Mouse (Mus musculus) intestine, embryonic 14.5 days (tissue): ENCODE data around the gene Prcd. TPM values are rescaled to one million over a fixed set of nuclear protein-coding genes. Genes with fewer than 3 reads are reported as not detected.
"Not testable (repeated sequence)": the region's sequence is repeated elsewhere in the genome, so short reads cannot be mapped to it uniquely, and the experiment has no call there.

ENCODE experiments used
- ATAC-seq: fragments of 200-750 bp; cut with Nextera tagmentation; replicated peaks from 2 replicates; pipeline ENCODE4 v1.8.0; 2017; ENCODE audit warnings: low read depth, moderate number of reproducible peaks, moderate TSS enrichment, moderate library complexity; ENCODE audit not compliant: low FRiP score, low TSS enrichment
- DNase-seq: peaks from one replicate; pipeline ENCODE4 v3.0.0-alpha.2; 2018; ENCODE audit warnings: low spot score
- H3K27ac ChIP-seq: fragments of 300-500 bp; sonication (generic); 2 replicates; pipeline ENCODE4 v1.5.1; 2014; ENCODE audit warnings: low read depth, mild to moderate bottlenecking, control low read depth
- H3K27me3 ChIP-seq: fragments of 300-500 bp; sonication (generic); replicated peaks from 2 replicates; pipeline ENCODE4 v1.6.1; 2014; ENCODE audit warnings: low read length, control low read depth; ENCODE audit not compliant: control insufficient read depth, insufficient read depth
- H3K36me3 ChIP-seq: fragments of 300-500 bp; sonication (generic); 2 replicates; pipeline ENCODE4 v1.6.1; 2014; ENCODE audit warnings: low read length, control low read depth; ENCODE audit not compliant: control insufficient read depth, insufficient read depth
- H3K4me1 ChIP-seq: fragments of 300-500 bp; sonication (generic); replicated peaks from 2 replicates; pipeline ENCODE4 v1.6.1; 2014; ENCODE audit warnings: low read length, control low read depth, mixed read lengths; ENCODE audit not compliant: control insufficient read depth, insufficient read depth
- H3K4me2 ChIP-seq: fragments of 300-500 bp; sonication (generic); 2 replicates; pipeline ENCODE4 v1.6.1; 2014; ENCODE audit warnings: low read length
- H3K4me3 ChIP-seq: fragments of 300-500 bp; sonication (generic); 2 replicates; pipeline ENCODE4 v1.5.1; 2014; ENCODE audit warnings: low read depth, low read length, control low read depth, mixed read lengths
- H3K9ac ChIP-seq: fragments of 300-500 bp; sonication (generic); 2 replicates; pipeline ENCODE4 v1.6.1; 2014; ENCODE audit warnings: mild to moderate bottlenecking, low read length
- H3K9me3 ChIP-seq: fragments of 300-500 bp; sonication (generic); 2 replicates; pipeline ENCODE4 v1.6.1; 2016; ENCODE audit warnings: low read length, control low read depth; ENCODE audit not compliant: control insufficient read depth
- WGBS: fragments of 180-500 bp; shearing (Covaris S2); extraction: QIAGEN DNeasy Blood & Tissue Kit; methylation state at CpG from one replicate; pipeline ENCODE4 v1.1.7; 2014; 5-methylcytosine and 5-hydroxymethylcytosine counted together
- polyA plus RNA-seq: library from polyadenylated mRNA; unstranded; fragments of >200 nt; fragmentation: Nextera tagmentation; extraction: Ambion mirVana; gene quantifications from 2 replicates; pipeline ENCODE4 v1.2.1, GENCODE M21; 2014

Gene Prcd
- polyA plus RNA-seq, 1 experiment from 2014 or later = 1.8 TPM

DNA sequence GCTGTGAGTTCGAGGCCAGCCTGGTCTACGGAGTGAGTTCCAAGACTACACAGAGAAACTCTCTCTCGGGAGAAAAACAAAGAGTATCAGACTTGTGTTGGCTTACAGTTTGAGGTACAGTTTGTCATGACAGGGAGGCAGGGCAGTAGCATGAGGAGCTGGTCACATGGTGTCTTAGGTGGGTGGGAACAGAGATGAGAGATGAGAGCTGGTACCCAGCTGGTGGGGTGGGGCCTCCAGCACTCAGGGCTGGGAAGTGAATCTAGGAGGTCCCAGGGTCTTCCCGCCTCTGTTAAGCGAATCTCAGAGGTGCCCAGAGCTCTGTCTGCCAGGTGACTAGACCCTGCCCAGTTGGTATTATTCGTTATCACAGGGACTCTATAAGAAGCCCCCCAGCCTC, 23.9 kb upstream of the Prcd start:
- H3K4me2 ChIP-seq = no peak overlapping the region
- ATAC-seq (no peak), DNase-seq (no peak)
- no peaks in the 10 kb centered on the region for H3K9me3 ChIP-seq
- H3K4me1 ChIP-seq = no peaks in the 10 kb centered on the region
- H3K27ac ChIP-seq = no peak overlapping the region
- H3K36me3 ChIP-seq = no peaks in the 10 kb centered on the region
- no peak overlapping the region for H3K4me3 ChIP-seq
- 90% methylated on average over 6 of the region's 6 CpGs for WGBS
- no peaks in the 10 kb centered on the region for H3K27me3 ChIP-seq
- H3K9ac ChIP-seq = no peak overlapping the region

GRCm38 (mm10) chr11:116630171-116630965, 23.0 kb upstream of the Prcd start:
- Histone ChIP-seq H3K36me3 (no peaks in the 10 kb centered on the region), H3K4me3 (no peak overlapping the region), H3K9ac (no peak overlapping the region), H3K9me3 (no peaks in the 10 kb centered on the region), H3K4me2 (no peak overlapping the region), H3K27ac (0 out of 2 replicates have a peak overlapping the region, but pooled peaks have one; percentile 11), H3K27me3 (no peaks in the 10 kb centered on the region), H3K4me1 (no peaks in the 10 kb centered on the region)
- no peak for DNase-seq
- ATAC-seq = no peak
- 42% methylated on average over 12 of the region's 12 CpGs for WGBS

DNA sequence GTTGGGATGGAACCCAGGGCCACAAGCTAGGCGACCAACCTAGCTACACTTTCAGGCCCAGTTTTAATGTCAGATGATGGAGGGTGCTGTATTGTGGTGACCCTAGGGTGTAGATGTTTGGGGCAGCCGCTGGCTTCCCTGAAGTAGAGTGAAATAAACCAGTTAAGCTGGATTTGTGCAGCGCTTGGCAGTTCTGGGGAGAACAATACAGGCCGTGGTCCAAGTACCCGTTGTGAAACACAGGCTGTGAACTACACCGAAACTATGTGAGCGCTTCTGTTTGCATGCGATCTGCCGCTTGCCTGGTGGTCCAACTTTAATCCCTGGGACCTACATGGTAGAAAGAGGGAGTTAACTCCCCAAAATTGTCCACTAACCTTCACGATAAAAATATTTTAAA, 20.4 kb upstream of the Prcd start:
- H3K9ac ChIP-seq = no peak overlapping the region
- H3K27ac ChIP-seq = no peak overlapping the region
- H3K27me3 ChIP-seq = no peaks in the 10 kb centered on the region
- DNase-seq = no peak
- no peak overlapping the region for H3K4me2 ChIP-seq
- H3K4me3 ChIP-seq = no peak overlapping the region
- 76% methylated on average over 10 of the region's 10 CpGs for WGBS
- no peak for ATAC-seq
- H3K9me3 ChIP-seq = no peaks in the 10 kb centered on the region
- no peaks in the 10 kb centered on the region for H3K4me1 ChIP-seq
- H3K36me3 ChIP-seq = no peaks in the 10 kb centered on the region

DNA sequence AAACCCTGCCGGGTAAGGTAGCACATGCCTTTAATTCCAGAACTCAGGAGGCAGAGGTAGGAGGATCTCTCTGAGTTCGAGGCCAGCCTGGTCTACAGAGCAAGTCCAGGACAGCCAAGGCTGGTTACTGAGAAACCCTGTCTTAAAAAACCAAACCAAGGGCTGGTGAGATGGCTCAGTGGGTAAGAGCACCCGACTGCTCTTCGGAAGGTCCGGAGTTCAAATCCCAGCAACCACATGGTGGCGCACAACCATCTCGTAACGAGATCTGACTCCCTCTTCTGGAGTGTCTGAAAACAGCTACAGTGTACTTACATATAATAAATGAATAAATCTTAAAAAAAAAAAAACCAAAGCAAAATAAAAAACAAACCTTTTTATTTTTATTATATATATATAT, 16.7 kb upstream of the Prcd start:
- not testable (repeated sequence) for ATAC-seq, H3K36me3 ChIP-seq, H3K9me3 ChIP-seq, H3K27me3 ChIP-seq, H3K4me2 ChIP-seq, H3K4me3 ChIP-seq, H3K27ac ChIP-seq, DNase-seq, H3K4me1 ChIP-seq, H3K9ac ChIP-seq
- WGBS = 75% methylated on average over 8 of the region's 8 CpGs

GRCm38 (mm10) chr11:116641168-116641567, 12.2 kb upstream of the Prcd start:
- Histone ChIP-seq H3K4me2 (no peak overlapping the region), H3K36me3 (no peaks in the 10 kb centered on the region), H3K27me3 (no peaks in the 10 kb centered on the region), H3K9me3 (no peaks in the 10 kb centered on the region), H3K9ac (no peak overlapping the region), H3K4me3 (no peak overlapping the region), H3K27ac (no peak overlapping the region), H3K4me1 (peaks cover 16% of the 10 kb centered on the region)
- DNase-seq (no peak), ATAC-seq (no peak)
- 51% methylated on average over 5 of the region's 5 CpGs for WGBS

GRCm38 (mm10) chr11:116641731-116642130, 11.6 kb upstream of the Prcd start:
- ATAC-seq (no peak), DNase-seq (no peak)
- no peaks in the 10 kb centered on the region for H3K9me3 ChIP-seq
- no peak overlapping the region for H3K9ac ChIP-seq
- H3K4me3 ChIP-seq = no peak overlapping the region
- H3K36me3 ChIP-seq = no peaks in the 10 kb centered on the region
- peaks cover 16% of the 10 kb centered on the region for H3K4me1 ChIP-seq
- no peak overlapping the region for H3K27ac ChIP-seq
- H3K4me2 ChIP-seq = no peak overlapping the region
- WGBS = 67% methylated on average over 3 of the region's 3 CpGs
- no peaks in the 10 kb centered on the region for H3K27me3 ChIP-seq

- H3K9me3 ChIP-seq = no peaks in the 10 kb centered on the region
- 34% methylated on average over 14 of the region's 14 CpGs for WGBS
- ATAC-seq (peak; percentile 56; the same call in 1 of the 2 replicates), DNase-seq (peak; percentile 97)
- peak overlapping the region; percentile 39 for H3K4me2 ChIP-seq
- peaks cover 22% of the 10 kb centered on the region for H3K4me1 ChIP-seq
- H3K4me3 ChIP-seq = no peak overlapping the region
- no peak overlapping the region for H3K9ac ChIP-seq
- H3K27me3 ChIP-seq = no peaks in the 10 kb centered on the region
- H3K36me3 ChIP-seq = no peaks in the 10 kb centered on the region
- H3K27ac ChIP-seq = no peak overlapping the region
These were observed 10.4 kb upstream of the Prcd start for GRCm38 (mm10) chr11:116642681-116643578.

DNA sequence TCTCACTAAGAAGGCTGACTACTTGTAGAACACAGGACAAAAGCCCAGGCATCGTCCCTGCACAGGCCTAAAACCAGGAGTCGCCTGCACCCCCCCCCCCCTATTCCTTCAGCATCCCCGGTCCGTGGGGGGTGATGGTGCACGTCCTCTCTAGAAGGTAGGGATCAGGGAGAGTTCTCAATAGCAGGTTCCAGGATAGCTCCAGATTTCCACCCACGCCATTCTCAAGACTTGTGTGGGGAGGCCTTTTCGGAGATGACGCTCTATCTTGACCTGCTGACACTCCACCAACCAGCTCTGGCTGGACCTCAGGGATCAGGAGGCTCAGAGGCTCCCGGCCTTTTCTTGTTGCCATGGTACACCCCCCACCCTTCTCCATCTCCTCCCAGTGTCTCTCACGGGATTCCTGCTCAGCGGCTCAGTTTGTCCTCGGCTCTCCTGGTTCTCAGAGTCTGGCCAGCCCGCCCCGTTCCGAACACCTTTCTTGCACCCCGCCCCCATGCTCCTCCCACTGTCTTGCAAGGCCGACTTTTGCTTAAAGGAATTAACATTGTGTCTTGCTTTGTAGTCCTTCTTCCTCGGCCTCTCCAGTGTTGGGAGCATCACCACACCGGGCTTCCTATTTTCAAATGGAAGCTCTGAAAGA, 9.6 kb upstream of the Prcd start:
- Histone ChIP-seq H3K9me3 (no peaks in the 10 kb centered on the region), H3K9ac (no peak overlapping the region), H3K4me1 (peaks cover 30% of the 10 kb centered on the region), H3K36me3 (no peaks in the 10 kb centered on the region), H3K4me2 (peak overlapping the region; percentile 39), H3K27ac (no peak overlapping the region; the same call in 1 of the 2 replicates), H3K4me3 (no peak overlapping the region), H3K27me3 (no peaks in the 10 kb centered on the region)
- WGBS = 12% methylated on average over 19 of the region's 19 CpGs
- peak; percentile 70 for DNase-seq
- ATAC-seq = 0 out of 2 replicates have a peak, but pooled peaks have one; percentile 22
